Mouse (Mus musculus) cerebellum, adult (tissue): ENCODE results near the gene Ttc9c.
"Not testable (repeated sequence)": the region's sequence is repeated elsewhere in the genome, so short reads cannot be mapped to it uniquely, and the experiment has no call there.

Experiments
- ATAC-seq: cut with Nextera tagmentation; 2 replicates; pipeline ENCODE4 v1.9.2; 2017; ENCODE audit warnings: mild to moderate bottlenecking, moderate library complexity, mixed read lengths; ENCODE audit not compliant: insufficient number of reproducible peaks, low FRiP score, low TSS enrichment

The Ttc9c gene

GRCm38 (mm10) chr19:8818801-8819595 lies at the start of gene Ttc9c:
Gene Ttc9c (minus strand): TSS chr19:8819333.
- peak; percentile 86 for ATAC-seq

GRCm38 (mm10) chr19:8864265-8864664 lies 45.1 kb upstream of the Ttc9c start:
- no peak for ATAC-seq

GRCm38 (mm10) chr19:8859018-8859417 lies 39.9 kb upstream of the Ttc9c start:
- ATAC-seq: no peak

GRCm38 (mm10) chr19:8857689-8858088 lies 38.6 kb upstream of the Ttc9c start:
- ATAC-seq: no peak

GRCm38 (mm10) chr19:8853117-8853516 lies 34.0 kb upstream of the Ttc9c start:
- ATAC-seq: no peak

- ATAC-seq: no peak
These were observed 33.2 kb upstream of the Ttc9c start for GRCm38 (mm10) chr19:8852236-8852928.

GRCm38 (mm10) chr19:8851639-8852038 lies 32.5 kb upstream of the Ttc9c start:
- ATAC-seq: no peak

GRCm38 (mm10) chr19:8850402-8850901 lies 31.3 kb upstream of the Ttc9c start, which contains the start of gene Lrrn4cl:
Gene Lrrn4cl (plus strand): TSS chr19:8850768.
- ATAC-seq: no peak

GRCm38 (mm10) chr19:8848356-8848755 lies 29.2 kb upstream of the Ttc9c start:
- ATAC-seq: no peak

- no peak for ATAC-seq
These were observed 25.4 kb upstream of the Ttc9c start for GRCm38 (mm10) chr19:8844371-8845129.

GRCm38 (mm10) chr19:8842961-8843360 lies 23.8 kb upstream of the Ttc9c start:
- no peak for ATAC-seq

- ATAC-seq: no peak
These were observed 21.9 kb upstream of the Ttc9c start for GRCm38 (mm10) chr19:8841012-8841411.

GRCm38 (mm10) chr19:8839908-8840791 lies 21.0 kb upstream of the Ttc9c start:
- ATAC-seq: peak; percentile 71

- ATAC-seq: peak; percentile 80
These were observed 20.2 kb upstream of the Ttc9c start, which contains the start of gene Gng3 for GRCm38 (mm10) chr19:8839103-8839907. Gene Gng3 (minus strand): TSS chr19:8839194.

- no peak for ATAC-seq
These were observed 19.1 kb upstream of the Ttc9c start for GRCm38 (mm10) chr19:8838041-8838730.

GRCm38 (mm10) chr19:8837251-8837791 lies 18.2 kb upstream of the Ttc9c start, which contains the start of gene Bscl2:
Gene Bscl2 (plus strand): TSS chr19:8837467.
- ATAC-seq: peak; percentile 60

- ATAC-seq: not testable (repeated sequence)
These were observed 17.2 kb upstream of the Ttc9c start for GRCm38 (mm10) chr19:8836327-8836726.

- ATAC-seq: no peak
These were observed 13.8 kb upstream of the Ttc9c start for GRCm38 (mm10) chr19:8832971-8833370.
